Mouse (Mus musculus) olfactory bulb, adult 2 months (tissue): ENCODE measurements around the gene E430018J23Rik.

ENCODE experiments used
- CTCF ChIP-seq: fragments of 200-500 bp; IDR thresholded peaks from 2 replicates; pipeline ENCODE4 v1.5.1; 2012; ENCODE audit warnings: low read depth, mild to moderate bottlenecking, low read length, moderate library complexity; ENCODE audit not compliant: insufficient read depth
- POLR2A ChIP-seq: fragments of 200-500 bp; IDR thresholded peaks from 2 replicates; pipeline ENCODE4 v1.6.1; 2012; ENCODE audit warnings: mild to moderate bottlenecking, low read depth, low read length, moderate library complexity; ENCODE audit not compliant: insufficient read depth

- TF ChIP-seq CTCF: no peak
- no peak for TF ChIP-seq POLR2A
Measured at GRCm38 (mm10) chr7:127378310-127378921, 15.0 kb downstream of the E430018J23Rik start.
